9 mouse cellular contexts compared by ENCODE assay signal in genomic region chr5:149374026-149374425, GRCm38 (mm10). TPM values are rescaled to one million over a fixed set of nuclear protein-coding genes. Genes with fewer than 3 reads are reported as not detected.
DNase-seq lines count a peak whose midpoint lies in the region; ATAC-seq and TF ChIP-seq lines count a peak whose summit lies in the region.
"Had no signal": no experiment of that assay in that cellular context is flagged by ENCODE, and none has a peak within 500 bp of the region (broad histone marks: within the 10 kb centered on the region; RNA-seq: fewer than 3 reads in every experiment).

No protein-coding gene starts in this region.

- peak in 1 of 2 experiments; percentile 45 for DNase-seq in heart, adult 2 months
- DNase-seq in heart, postnatal 36 days, result no peak
- DNase-seq in 3134 (ENCODE audit: extremely low read depth, insufficient read length, low spot score), result peak; percentile 58
- DNase-seq in adrenal gland, postnatal 14 days, result peak; percentile 57
- DNase-seq in layer of hippocampus, adult 2 months (ENCODE audit: low spot score in 2 of 2), result no peak

- H3K27me3 ChIP-seq in heart, adult 2 months (ENCODE audit: control insufficient read depth, insufficient read depth, low read length), result no peaks in the 10 kb centered on the region
- H3K27me3 ChIP-seq in limb, embryonic 15.5 days, result no peaks in the 10 kb centered on the region
- no peaks in the 10 kb centered on the region for H3K27me3 ChIP-seq in forebrain, embryonic 15.5 days
- no peaks in the 10 kb centered on the region for H3K27me3 ChIP-seq in midbrain, embryonic 13.5 days
- H3K27me3 ChIP-seq: lung, embryonic 15.5 days had no signal

- peaks cover 2% of the 10 kb centered on the region; the same call in 1 of the 2 replicates for H3K4me1 ChIP-seq in heart, adult 2 months (ENCODE audit: control insufficient read depth, insufficient read depth, low read length)
- H3K4me1 ChIP-seq in limb, embryonic 15.5 days, result peaks cover 50% of the 10 kb centered on the region
- H3K4me1 ChIP-seq in forebrain, embryonic 15.5 days, result peaks cover 31% of the 10 kb centered on the region
- peaks cover 48% of the 10 kb centered on the region for H3K4me1 ChIP-seq in midbrain, embryonic 13.5 days (replicated peaks)

- H3K9me3 ChIP-seq in limb, embryonic 15.5 days, result no peaks in the 10 kb centered on the region
- no peaks in the 10 kb centered on the region for H3K9me3 ChIP-seq in forebrain, embryonic 15.5 days
- H3K9me3 ChIP-seq in midbrain, embryonic 13.5 days, result no peaks in the 10 kb centered on the region
- H3K9me3 ChIP-seq: lung, embryonic 15.5 days had no signal

- ATAC-seq in limb, embryonic 15.5 days (ENCODE audit: insufficient number of reproducible peaks, low FRiP score, low TSS enrichment, low read depth), result no peak
- ATAC-seq in forebrain, embryonic 15.5 days (replicated peaks), result no peak
- ATAC-seq in midbrain, embryonic 13.5 days, result no peak

- intact Hi-C loops in heart, adult 2 months (cut with DNase I), result no loop called here
- intact Hi-C loops in heart, postnatal 36 days (cut with DNase I), result no loop called here

- no peak overlapping the region for H3K4me3 ChIP-seq in heart, adult 2 months
- H3K4me3 ChIP-seq in limb, embryonic 15.5 days, result no peak overlapping the region
- no peak overlapping the region for H3K4me3 ChIP-seq in forebrain, embryonic 15.5 days
- no peak overlapping the region for H3K4me3 ChIP-seq in midbrain, embryonic 13.5 days (replicated peaks)
- H3K4me3 ChIP-seq in layer of hippocampus, adult 2 months, result no peak overlapping the region
- H3K4me3 ChIP-seq: lung, embryonic 15.5 days had no signal

- TF ChIP-seq POLR2A in heart, adult 2 months (IDR thresholded peaks at IDR 0.05; ENCODE audit: insufficient read depth, low read depth, low read length), result no peak

- H3K79me2 ChIP-seq in heart, adult 2 months (replicated peaks; ENCODE audit: control insufficient read depth, insufficient read depth, low read length), result no peaks in the 10 kb centered on the region

- no peak overlapping the region for H3K4me2 ChIP-seq in limb, embryonic 15.5 days
- H3K4me2 ChIP-seq in forebrain, embryonic 15.5 days (replicated peaks), result no peak overlapping the region
- no peak overlapping the region for H3K4me2 ChIP-seq in midbrain, embryonic 13.5 days (replicated peaks)
- H3K4me2 ChIP-seq: lung, embryonic 15.5 days had no signal

- H3K27ac ChIP-seq in heart, adult 2 months, result no peak overlapping the region
- H3K27ac ChIP-seq in limb, embryonic 15.5 days, result 0 out of 2 replicates have a peak overlapping the region, but pooled peaks have one; percentile 22
- no peak overlapping the region for H3K27ac ChIP-seq in forebrain, embryonic 15.5 days (replicated peaks)
- H3K27ac ChIP-seq in midbrain, embryonic 13.5 days, result no peak overlapping the region
- no peak overlapping the region for H3K27ac ChIP-seq in layer of hippocampus, adult 2 months
- H3K27ac ChIP-seq: lung, embryonic 15.5 days had no signal

- TF ChIP-seq CTCF in heart, adult 2 months (IDR thresholded peaks at IDR 0.05), result peak; percentile 29
- no peak for TF ChIP-seq CTCF in layer of hippocampus, adult 2 months (conservative IDR thresholded peaks at IDR 0.05)

- H3K36me3 ChIP-seq in heart, adult 2 months (ENCODE audit: control insufficient read depth, insufficient read depth, low read length), result no peaks in the 10 kb centered on the region
- no peaks in the 10 kb centered on the region for H3K36me3 ChIP-seq in limb, embryonic 15.5 days
- no peaks in the 10 kb centered on the region for H3K36me3 ChIP-seq in forebrain, embryonic 15.5 days
- no peaks in the 10 kb centered on the region for H3K36me3 ChIP-seq in midbrain, embryonic 13.5 days
- H3K36me3 ChIP-seq: lung, embryonic 15.5 days had no signal

- no peak for TF ChIP-seq EP300 in heart, adult 2 months (IDR thresholded peaks at IDR 0.05; ENCODE audit: insufficient read depth, low read depth, low read length)

- WGBS in heart, adult 2 months, result 21% methylated on average over 7 of the region's 7 CpGs
- 69% methylated on average over 7 of the region's 7 CpGs for WGBS in limb, embryonic 15.5 days
- 86% methylated on average over 7 of the region's 7 CpGs for WGBS in forebrain, embryonic 15.5 days
- WGBS in midbrain, embryonic 13.5 days, result 84% methylated on average over 7 of the region's 7 CpGs

- H3K9ac ChIP-seq in heart, adult 2 months (ENCODE audit: low read depth, low read length), result no peak overlapping the region
- no peak overlapping the region for H3K9ac ChIP-seq in limb, embryonic 15.5 days
- no peak overlapping the region for H3K9ac ChIP-seq in forebrain, embryonic 15.5 days (replicated peaks)
- H3K9ac ChIP-seq in midbrain, embryonic 13.5 days (replicated peaks), result no peak overlapping the region
- H3K9ac ChIP-seq: lung, embryonic 15.5 days had no signal

RNA-seq across cellular contexts. Expression of gene Medag, which starts 37.5 kb away (rescaled TPM):
- total RNA-seq in heart, adult 2 months (2021), result 10 to 100 TPM; 12.3 to 12.5 TPM
- polyA plus RNA-seq in heart, adult 2 months (2012; rRNA removed), result 6.7 and 10.9 TPM in 2 replicates
- 10 to 100 TPM; 15.3 to 20.8 TPM for total RNA-seq in heart, postnatal 36 days (2021)
- 3.9 and 4.5 TPM in 2 replicates for total RNA-seq in adrenal gland, postnatal 14 days (2021)
- 4.2 and 4.8 TPM in 2 replicates for polyA plus RNA-seq in limb, embryonic 15.5 days (2015; fragmentation: Nextera tagmentation; extraction: Ambion mirVana)
- 0.95 and 1.7 TPM in 2 replicates for polyA plus RNA-seq in forebrain, embryonic 15.5 days (2015; fragmentation: Nextera tagmentation; extraction: Ambion mirVana)
- 1.9 and 2.3 TPM in 2 replicates for polyA plus RNA-seq in midbrain, embryonic 13.5 days (2015; fragmentation: Nextera tagmentation; extraction: Ambion mirVana)
- 1 to 10 TPM; 3.9 to 4.0 TPM for total RNA-seq in layer of hippocampus, adult 2 months (2021)

Comparison
In these comparisons a context has a peak if more than half of its experiments do, and no peak if none do; other contexts are left out.
1. DNase-seq: peak in 3134 (single experiment) and adrenal gland, postnatal 14 days (single experiment); none in heart, postnatal 36 days (0 of 2) and layer of hippocampus, adult 2 months (0 of 2).